Mouse (Mus musculus) 3134 (cell line): ENCODE data around the gene Gramd1a.
A peak's percentile ranks its signal among the peaks of the same experiment; 100 is the strongest.

Experiments
- DNase-seq: peaks from one replicate; pipeline ENCODE4 v3.0.0-alpha.2; 2011; ENCODE audit warnings: low spot score; ENCODE audit not compliant: insufficient read length; ENCODE audit errors: extremely low read depth

The Gramd1a gene

GRCm38 (mm10) chr7:31155296-31156033 lies at the start of gene Gramd1a:
Gramd1a (minus strand) TSS chr7:31155896.
- no peak for DNase-seq

- DNase-seq = no peak
Observed at GRCm38 (mm10) chr7:31195591-31196307, 40.1 kb upstream of the Gramd1a start.

GRCm38 (mm10) chr7:31184711-31185110 lies 29.0 kb upstream of the Gramd1a start:
- DNase-seq = no peak

- no peak for DNase-seq
Observed at GRCm38 (mm10) chr7:31182863-31183262, 27.2 kb upstream of the Gramd1a start.

- peak; percentile 16 for DNase-seq
Observed at GRCm38 (mm10) chr7:31176886-31177763, 21.4 kb upstream of the Gramd1a start.

- DNase-seq = no peak
Observed at GRCm38 (mm10) chr7:31175096-31175495, 19.4 kb upstream of the Gramd1a start.

- DNase-seq = no peak
Observed at GRCm38 (mm10) chr7:31174466-31174865, 18.8 kb upstream of the Gramd1a start.

GRCm38 (mm10) chr7:31172238-31172637 lies 16.5 kb upstream of the Gramd1a start:
- no peak for DNase-seq

GRCm38 (mm10) chr7:31170520-31170919 lies 14.8 kb upstream of the Gramd1a start:
- DNase-seq = no peak

GRCm38 (mm10) chr7:31168412-31168811 lies 12.7 kb upstream of the Gramd1a start:
- no peak for DNase-seq

GRCm38 (mm10) chr7:31164748-31165147 lies 9.1 kb upstream of the Gramd1a start:
- DNase-seq = no peak

- DNase-seq = no peak
Observed at GRCm38 (mm10) chr7:31163666-31164577, 8.2 kb upstream of the Gramd1a start.

- DNase-seq = no peak
Observed at GRCm38 (mm10) chr7:31162324-31162723, 6.6 kb upstream of the Gramd1a start.

GRCm38 (mm10) chr7:31161831-31162230 lies 6.1 kb upstream of the Gramd1a start:
- DNase-seq = no peak

- no peak for DNase-seq
Observed at GRCm38 (mm10) chr7:31161246-31161645, 5.5 kb upstream of the Gramd1a start.

GRCm38 (mm10) chr7:31160763-31161162 lies 5.1 kb upstream of the Gramd1a start:
- DNase-seq = no peak

- DNase-seq = no peak
Observed at GRCm38 (mm10) chr7:31156034-31156928, 585 bp upstream of the Gramd1a start.

- no peak for DNase-seq
Observed at GRCm38 (mm10) chr7:31153536-31154320, 2.0 kb downstream of the Gramd1a start.
